Mouse (Mus musculus) MEL (cell line): ENCODE data around the gene Ighmbp2. TPM values are rescaled to one million over a fixed set of nuclear protein-coding genes. Genes with fewer than 3 reads are reported as not detected.

Experiments used
- DNase-seq: peaks from one replicate; pipeline ENCODE4 v3.0.0; 2011; ENCODE audit warnings: low read depth, low spot score
- H3K27ac ChIP-seq: 2 replicates; pipeline ENCODE4 v1.5.1; 2012; ENCODE audit warnings: low read depth, mild to moderate bottlenecking, control low read depth, low read length, moderate library complexity; ENCODE audit not compliant: control insufficient read depth
- H3K27me3 ChIP-seq, 2 experiments: fragments of 150-350 bp in 1 of 2; sonication (generic) in 1 of 2; 2 replicates each; pipeline ENCODE4 v1.6.1; 2012; ENCODE audit warnings: low read length in 2 of 2, mild to moderate bottlenecking in 2 of 2, improper control_type of control experiment in 1 of 2, moderate library complexity in 1 of 2; ENCODE audit not compliant: insufficient read depth in 2 of 2, control insufficient read depth in 1 of 2
- H3K36me3 ChIP-seq, 2 experiments: 2 replicates each; pipeline ENCODE4 v1.6.1; 2012 to 2014; ENCODE audit warnings: low read length in 2 of 2, improper control_type of control experiment in 1 of 2, inconsistent platforms in 1 of 2, mild to moderate bottlenecking in 1 of 2; ENCODE audit not compliant: insufficient read depth in 2 of 2, control insufficient read depth in 1 of 2
- H3K4me1 ChIP-seq, 2 experiments: fragments of 150-350 bp in 1 of 2; sonication (generic) in 1 of 2; 2 replicates each; pipeline ENCODE4 v1.6.1; 2012; ENCODE audit warnings: low read length in 2 of 2, improper control_type of control experiment in 1 of 2, mild to moderate bottlenecking in 1 of 2; ENCODE audit not compliant: insufficient read depth in 2 of 2, control insufficient read depth in 1 of 2
- H3K4me3 ChIP-seq, 2 experiments: fragments of 150-350 bp in 1 of 2; sonication (generic) in 1 of 2; 2 replicates each; pipeline ENCODE4 v1.5.1; 2012; ENCODE audit warnings: low read depth in 2 of 2, low read length in 2 of 2, mild to moderate bottlenecking in 2 of 2, moderate library complexity in 2 of 2, control low read depth in 1 of 2, improper control_type of control experiment in 1 of 2; ENCODE audit not compliant: control insufficient read depth in 1 of 2, insufficient read depth in 1 of 2
- H3K79me2 ChIP-seq: 2 replicates; pipeline ENCODE4 v1.6.1; 2012; ENCODE audit warnings: mild to moderate bottlenecking, low read length, moderate library complexity; ENCODE audit not compliant: control insufficient read depth, poor library complexity, insufficient read depth
- H3K9ac ChIP-seq: 2 replicates; pipeline ENCODE4 v1.6.1; 2012; ENCODE audit warnings: low read depth, mild to moderate bottlenecking, control low read depth, low read length, moderate library complexity; ENCODE audit not compliant: control insufficient read depth, poor library complexity, severe bottlenecking
- H3K9me3 ChIP-seq: fragments of 150-350 bp; sonication (generic); replicated peaks from 2 replicates; pipeline ENCODE4 v1.6.1; 2012; ENCODE audit warnings: mild to moderate bottlenecking, low read length, improper control_type of control experiment, moderate library complexity; ENCODE audit not compliant: insufficient read depth
- CTCF ChIP-seq, 3 experiments: IDR thresholded peaks in 2 of 3; conservative IDR thresholded peaks in 1 of 3; 2 replicates each; pipeline ENCODE4 v1.5.1; 2011 to 2012; ENCODE audit warnings: low read length in 3 of 3, low read depth in 2 of 3, mild to moderate bottlenecking in 2 of 3, improper control_type of control experiment in 1 of 3, inconsistent platforms in 1 of 3, mixed read lengths in 1 of 3, moderate library complexity in 1 of 3; ENCODE audit not compliant: control insufficient read depth in 1 of 3, insufficient read depth in 1 of 3, poor library complexity in 1 of 3, severe bottlenecking in 1 of 3
- ELF1 ChIP-seq: IDR thresholded peaks from 2 replicates; pipeline ENCODE4 v1.6.1; 2014; ENCODE audit warnings: low read depth, mild to moderate bottlenecking, inconsistent platforms, low read length, improper control_type of control experiment, moderate library complexity
- GABPA ChIP-seq: IDR thresholded peaks from 2 replicates; pipeline ENCODE4 v1.6.1; 2012; ENCODE audit warnings: low read depth, mild to moderate bottlenecking, inconsistent platforms, low read length, improper control_type of control experiment, moderate library complexity
- GATA1 ChIP-seq: IDR thresholded peaks from 2 replicates; pipeline ENCODE4 v1.6.1; 2011; ENCODE audit warnings: low read depth, low read length, improper control_type of control experiment
- MAFK ChIP-seq: IDR thresholded peaks from 2 replicates; pipeline ENCODE4 v1.6.1; 2011; ENCODE audit warnings: low read depth, mild to moderate bottlenecking, low read length, improper control_type of control experiment, borderline replicate concordance
- MAX ChIP-seq: IDR thresholded peaks from 2 replicates; pipeline ENCODE4 v1.6.1; 2011; ENCODE audit warnings: low read length, improper control_type of control experiment
- MAZ ChIP-seq: IDR thresholded peaks from 2 replicates; pipeline ENCODE4 v1.6.1; 2012; ENCODE audit warnings: low read depth, mild to moderate bottlenecking, inconsistent platforms, low read length, improper control_type of control experiment
- MXI1 ChIP-seq: IDR thresholded peaks from 2 replicates; pipeline ENCODE4 v1.6.1; 2011; ENCODE audit warnings: mild to moderate bottlenecking, low read depth, low read length, improper control_type of control experiment
- MYC ChIP-seq: IDR thresholded peaks from 2 replicates; pipeline ENCODE4 v1.6.1; 2011; ENCODE audit warnings: low read depth, mild to moderate bottlenecking, low read length, improper control_type of control experiment, moderate library complexity
- NELFE ChIP-seq: IDR thresholded peaks from 2 replicates; pipeline ENCODE4 v1.6.1; 2011; ENCODE audit warnings: low read depth, low read length, improper control_type of control experiment
- NRF1 ChIP-seq: IDR thresholded peaks from 2 replicates; pipeline ENCODE4 v1.6.1; 2014; ENCODE audit warnings: low read depth, mild to moderate bottlenecking, inconsistent platforms, low read length, improper control_type of control experiment, moderate library complexity; ENCODE audit not compliant: poor library complexity, insufficient read depth, severe bottlenecking
- POLR2A ChIP-seq, 2 experiments: IDR thresholded peaks; 2 replicates each; pipeline ENCODE4 v1.6.1; 2011 to 2012; ENCODE audit warnings: low read length in 2 of 2, mild to moderate bottlenecking in 2 of 2, control low read depth in 1 of 2, improper control_type of control experiment in 1 of 2, low read depth in 1 of 2, moderate library complexity in 1 of 2; ENCODE audit not compliant: control insufficient read depth in 1 of 2, insufficient read depth in 1 of 2, poor library complexity in 1 of 2
- POLR2AphosphoS2 ChIP-seq: IDR thresholded peaks from 2 replicates; pipeline ENCODE4 v1.6.1; 2011; ENCODE audit warnings: low read length, improper control_type of control experiment
- POLR2AphosphoS5 ChIP-seq: IDR thresholded peaks from 2 replicates; pipeline ENCODE4 v1.6.1; 2012; ENCODE audit warnings: low read depth, borderline replicate concordance, mild to moderate bottlenecking, inconsistent platforms, low read length, moderate library complexity, mixed read lengths
- RAD21 ChIP-seq: IDR thresholded peaks from 2 replicates; pipeline ENCODE4 v1.6.1; 2011; ENCODE audit warnings: mild to moderate bottlenecking, low read depth, low read length, improper control_type of control experiment
- RCOR1 ChIP-seq: IDR thresholded peaks from 2 replicates; pipeline ENCODE4 v1.6.1; 2012; ENCODE audit warnings: low read depth, mild to moderate bottlenecking, inconsistent platforms, low read length, improper control_type of control experiment
- SIN3A ChIP-seq: IDR thresholded peaks from 2 replicates; pipeline ENCODE4 v1.6.1; 2012; ENCODE audit warnings: low read length, improper control_type of control experiment, inconsistent platforms
- SMC3 ChIP-seq: IDR thresholded peaks from 2 replicates; pipeline ENCODE4 v1.6.1; 2011; ENCODE audit warnings: low read depth, low read length, improper control_type of control experiment
- TAL1 ChIP-seq: IDR thresholded peaks from 2 replicates; pipeline ENCODE4 v1.6.1; 2012; ENCODE audit warnings: mild to moderate bottlenecking, inconsistent platforms, low read length, moderate library complexity, mixed read lengths
- ZC3H11A ChIP-seq: IDR thresholded peaks from 2 replicates; pipeline ENCODE4 v1.6.1; 2012; ENCODE audit warnings: low read depth, mild to moderate bottlenecking, inconsistent platforms, low read length, improper control_type of control experiment
- ZMIZ1 ChIP-seq: IDR thresholded peaks from 2 replicates; pipeline ENCODE4 v1.6.1; 2012; ENCODE audit warnings: low read depth, mild to moderate bottlenecking, inconsistent platforms, low read length, improper control_type of control experiment, moderate library complexity
- ZNF384 ChIP-seq: IDR thresholded peaks from 2 replicates; pipeline ENCODE4 v1.6.1; 2012; ENCODE audit warnings: low read depth, mild to moderate bottlenecking, inconsistent platforms, low read length, improper control_type of control experiment
- polyA plus RNA-seq, 2 experiments: library from polyadenylated mRNA; stranded (reverse) in 1 of 2; unstranded in 1 of 2; fragments of >175 nt in 1 of 2; fragments of >200 nt in 1 of 2; gene quantifications; 2 replicates each; pipeline versions ENCODE4 v1.2.1 to v1.2.4; 2012; ENCODE audit warnings: low replicate concordance in 2 of 2, low read depth in 1 of 2; ENCODE audit not compliant: insufficient read length in 2 of 2, insufficient read depth in 1 of 2, missing spikeins in 1 of 2
- total RNA-seq: library from RNA; depleted of rRNA; stranded (reverse); fragments of 300-350 nt; gene quantifications from 2 replicates; pipeline ENCODE4 v1.2.3, GENCODE M21; 2012

Gene Ighmbp2
- total and polyA plus RNA-seq, 3 experiments: 11.7 to 12.9 TPM; not detected in 1

DNA sequence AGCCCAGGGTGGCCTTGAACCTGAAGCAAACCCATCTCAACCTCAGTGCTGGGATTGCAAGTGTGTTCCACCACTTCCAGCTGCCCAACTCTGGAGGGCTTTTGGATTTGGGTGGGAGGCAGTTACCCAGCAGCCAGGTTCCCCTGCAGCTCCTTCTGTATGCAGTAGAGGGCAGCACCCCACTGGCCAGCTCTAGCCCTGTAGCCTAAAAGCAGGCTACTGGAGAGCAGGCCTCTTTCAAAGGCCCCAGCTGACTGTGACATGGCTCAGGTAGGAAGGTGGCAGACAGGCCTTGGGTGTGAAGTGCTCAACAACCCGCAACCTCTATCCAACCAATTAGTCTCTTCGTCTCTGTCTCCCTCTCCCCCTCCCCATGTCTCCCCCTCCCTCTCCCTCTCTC, 9.2 kb upstream of the Ighmbp2 start:
- DNase-seq: peak; percentile 68
- Histone ChIP-seq H3K9ac (no peak overlapping the region), H3K4me1 (no peaks in the 10 kb centered on the region), H3K36me3 (peaks cover 0 to 3% of the 10 kb centered on the region in 2 experiments; a peak in 1 of 4 replicates), H3K4me3 (no peak overlapping the region), H3K9me3 (no peaks in the 10 kb centered on the region), H3K27ac (no peak overlapping the region), H3K79me2 (no peaks in the 10 kb centered on the region), H3K27me3 (no peaks in the 10 kb centered on the region)
- peak; percentile 80 to 90 (median 86) for TF ChIP-seq CTCF (IDR thresholded peaks at IDR 0.05 in 2 of 3, conservative IDR thresholded peaks at IDR 0.05 in 1 of 3; ENCODE audit: control insufficient read depth in 1 of 3, insufficient read depth in 1 of 3, low read depth in 2 of 3, low read length in 3 of 3, poor library complexity in 1 of 3, severe bottlenecking in 1 of 3)
- TF ChIP-seq ZC3H11A: peak; percentile 60
- no peak for TF ChIP-seq ZNF384
- TF ChIP-seq RAD21: peak; percentile 75
- TF ChIP-seq SMC3: peak; percentile 80

DNA sequence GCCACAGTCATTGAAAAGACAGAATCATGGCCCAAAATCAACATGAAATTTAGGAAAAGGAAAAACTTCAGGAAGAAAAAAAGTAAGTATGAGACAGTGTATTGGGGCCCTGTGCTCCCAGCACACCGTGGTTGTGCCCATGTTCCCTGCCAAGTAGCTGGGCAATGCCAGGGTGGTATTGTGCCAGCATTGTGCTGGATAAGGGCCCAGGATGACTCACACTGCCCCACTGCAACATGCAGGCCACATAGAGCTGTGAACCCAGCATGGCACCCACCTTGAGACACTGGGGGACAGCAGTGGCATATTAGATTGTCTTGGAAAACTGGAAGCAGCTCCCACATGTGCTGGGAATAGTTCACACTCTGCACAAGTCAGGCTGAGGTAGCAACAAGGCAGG, 6.2 kb upstream of the Ighmbp2 start:
- Histone ChIP-seq H3K4me1 (no peaks in the 10 kb centered on the region), H3K79me2 (peaks cover 6% of the 10 kb centered on the region), H3K36me3 (peaks cover 1 to 3% of the 10 kb centered on the region in 2 experiments; a peak in 2 of 4 replicates), H3K9ac (no peak overlapping the region), H3K27me3 (no peaks in the 10 kb centered on the region), H3K9me3 (no peaks in the 10 kb centered on the region), H3K27ac (no peak overlapping the region), H3K4me3 (no peak overlapping the region)
- DNase-seq: no peak
- TF ChIP-seq ELF1 (no peak), TAL1 (no peak), RCOR1 (no peak), POLR2AphosphoS2 (no peak), NRF1 (no peak), ZNF384 (no peak), MXI1 (no peak), POLR2A (IDR thresholded peaks at IDR 0.05; ENCODE audit: control insufficient read depth in 1 of 2, insufficient read depth in 1 of 2, low read depth in 1 of 2, low read length in 2 of 2, poor library complexity in 1 of 2) (no peak), MAX (no peak), MYC (no peak), GATA1 (no peak), GABPA (no peak), SIN3A (no peak), NELFE (no peak), CTCF (IDR thresholded peaks at IDR 0.05 in 2 of 3, conservative IDR thresholded peaks at IDR 0.05 in 1 of 3; ENCODE audit: control insufficient read depth in 1 of 3, insufficient read depth in 1 of 3, low read depth in 2 of 3, low read length in 3 of 3, poor library complexity in 1 of 3, severe bottlenecking in 1 of 3) (no peak), MAFK (no peak), SMC3 (no peak), POLR2AphosphoS5 (no peak), ZMIZ1 (no peak), MAZ (no peak)
